7 mouse cellular contexts compared by ENCODE assay signal in the genomic region with DNA sequence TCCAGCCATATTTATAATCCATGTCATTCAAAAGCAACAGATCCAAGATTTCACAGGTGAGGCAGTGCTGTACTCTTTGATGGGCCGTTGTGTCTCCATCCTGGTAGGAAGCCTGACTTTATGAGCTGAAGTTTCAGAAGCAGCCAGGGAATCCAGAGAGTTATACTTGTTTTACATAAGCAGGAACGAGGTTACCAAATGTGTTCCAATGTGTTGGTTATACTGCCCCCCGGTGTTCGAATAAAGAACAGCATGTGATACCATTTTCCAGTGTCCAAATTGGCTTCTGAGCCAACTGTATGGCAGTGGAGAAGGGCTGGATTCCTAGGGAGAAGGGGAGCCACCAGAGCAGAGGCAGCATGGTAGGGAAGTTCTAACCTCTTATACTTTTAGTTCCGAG.
DNase-seq lines count a peak whose midpoint lies in the region; ATAC-seq lines count a peak whose summit lies in the region.

No protein-coding gene starts in this region.

- peak; percentile 85 for DNase-seq in CD4-positive, CD25-positive, alpha-beta regulatory T cell, adult 2 months (ENCODE audit: low read depth, low spot score)
- DNase-seq in MEL-GATA-1-ER (ENCODE audit: extremely low read depth, low read depth): peak; percentile 50
- peak; percentile 65 to 79 for DNase-seq in cerebellum, adult 18-20 months
- DNase-seq in kidney, postnatal 36 days: peak; percentile 64 to 80
- DNase-seq in lung, adult 18-20 months: peak; percentile 35 to 59
- DNase-seq in right cerebral cortex, adult 18-20 months: peak; percentile 65

- peak; percentile 83 for ATAC-seq in frontal cortex, adult (ENCODE audit: low TSS enrichment)

Comparison
In these comparisons a context has a peak if more than half of its experiments do, and no peak if none do; other contexts are left out.
1. Peak in every context shown above with its lines: DNase-seq and ATAC-seq.